Mouse (Mus musculus): ENCODE results near the gene Zic3.

Zic3 gene

DNA sequence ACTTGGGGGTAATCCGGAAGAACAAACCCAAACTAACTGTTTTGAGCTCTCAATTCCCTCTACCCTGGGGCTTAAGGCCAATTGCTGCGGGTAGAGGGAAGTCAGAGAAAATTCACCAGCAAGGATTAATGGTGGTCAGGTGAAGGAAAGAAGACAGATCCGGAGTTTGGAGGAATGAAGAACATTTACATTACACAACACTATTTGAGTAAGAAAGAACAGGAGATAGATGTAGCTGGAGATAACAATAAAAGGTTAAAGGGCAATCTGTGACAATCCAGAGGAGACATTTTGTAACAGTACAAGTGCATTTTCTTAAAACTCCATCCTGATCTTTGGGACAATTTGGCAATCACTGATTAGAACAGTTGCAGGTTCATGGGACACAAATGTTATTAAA is 19.4 kb downstream of the Zic3 start:
- peak; percentile 58 for DNase-seq (ENCODE audit: low read depth, low spot score)

DNA sequence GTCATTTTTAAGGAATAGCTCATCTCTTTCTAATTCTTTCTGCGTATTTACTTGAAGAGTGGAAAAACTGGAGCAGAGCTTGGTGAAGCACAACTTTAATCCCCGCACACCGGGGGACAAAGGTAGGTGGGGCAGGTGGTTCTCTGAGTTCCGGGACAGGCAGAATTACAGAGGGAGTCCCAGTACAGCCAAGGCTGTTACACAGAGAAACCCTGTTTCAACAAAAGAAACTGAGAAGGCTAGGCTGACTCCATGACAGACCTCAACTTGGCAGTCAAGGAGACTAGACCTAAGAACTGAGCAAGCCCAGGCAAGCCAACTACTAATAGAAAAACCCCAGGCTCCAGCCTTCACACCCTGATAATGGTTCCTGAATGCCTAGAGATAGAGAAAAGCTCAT is 20.0 kb downstream of the Zic3 start:
- DNase-seq (ENCODE audit: low read depth, low spot score) = peak; percentile 66
